Mouse (Mus musculus) ES-Bruce4 (cell line): ENCODE measurements around the gene Rs1. TPM values are rescaled to one million over a fixed set of nuclear protein-coding genes. Genes with fewer than 3 reads are reported as not detected.
"Not testable (repeated sequence)": the region's sequence is repeated elsewhere in the genome, so short reads cannot be mapped to it uniquely, and the experiment has no call there.

Experiments used
- H3K27ac ChIP-seq: 2 replicates; pipeline ENCODE4 v1.5.1; 2012; ENCODE audit warnings: low read length, inconsistent platforms; ENCODE audit not compliant: insufficient read depth
- H3K27me3 ChIP-seq: 2 replicates; pipeline ENCODE4 v1.6.1; 2012; ENCODE audit warnings: mild to moderate bottlenecking, low read length, inconsistent platforms; ENCODE audit not compliant: control insufficient read depth, poor library complexity, insufficient read depth, severe bottlenecking
- H3K36me3 ChIP-seq: 2 replicates; pipeline ENCODE4 v1.6.1; 2012; ENCODE audit warnings: inconsistent platforms, mild to moderate bottlenecking, low read length, moderate library complexity; ENCODE audit not compliant: control insufficient read depth, poor library complexity, insufficient read depth, severe bottlenecking
- H3K4me1 ChIP-seq: one replicate; pipeline ENCODE4 v1.8.1; 2011; ENCODE audit warnings: low read length; ENCODE audit not compliant: control insufficient read depth, insufficient read depth
- H3K4me3 ChIP-seq: 2 replicates; pipeline ENCODE4 v1.5.1; 2011; ENCODE audit warnings: low read depth, mild to moderate bottlenecking, low read length
- H3K9ac ChIP-seq: 2 replicates; pipeline ENCODE4 v1.6.1; 2012; ENCODE audit warnings: low read depth, mild to moderate bottlenecking, inconsistent platforms; ENCODE audit not compliant: poor library complexity, severe bottlenecking
- H3K9me3 ChIP-seq: replicated peaks from 2 replicates; pipeline ENCODE4 v1.6.1; 2012; ENCODE audit warnings: mild to moderate bottlenecking, low read length, inconsistent platforms; ENCODE audit not compliant: control insufficient read depth, poor library complexity, insufficient read depth, severe bottlenecking
- CTCF ChIP-seq: IDR thresholded peaks from one replicate; pipeline ENCODE4 v1.8.1; 2011; ENCODE audit warnings: low read depth, low read length
- EP300 ChIP-seq: IDR thresholded peaks from 2 replicates; pipeline ENCODE4 v1.6.1; 2011; ENCODE audit warnings: low read depth, low read length; ENCODE audit not compliant: insufficient read depth
- POLR2A ChIP-seq: IDR thresholded peaks from one replicate; pipeline ENCODE4 v1.8.1; 2011; ENCODE audit warnings: low read length; ENCODE audit not compliant: insufficient read depth
- polyA plus RNA-seq: library from polyadenylated mRNA; stranded (reverse); fragments of >200 nt; gene quantifications from 2 replicates; pipeline ENCODE4 v1.2.4, GENCODE M21; 2011; ENCODE audit warnings: low read depth; ENCODE audit not compliant: missing spikeins, insufficient read depth, insufficient read length

Gene Rs1
- polyA plus RNA-seq, 1 experiment = not detected

DNA sequence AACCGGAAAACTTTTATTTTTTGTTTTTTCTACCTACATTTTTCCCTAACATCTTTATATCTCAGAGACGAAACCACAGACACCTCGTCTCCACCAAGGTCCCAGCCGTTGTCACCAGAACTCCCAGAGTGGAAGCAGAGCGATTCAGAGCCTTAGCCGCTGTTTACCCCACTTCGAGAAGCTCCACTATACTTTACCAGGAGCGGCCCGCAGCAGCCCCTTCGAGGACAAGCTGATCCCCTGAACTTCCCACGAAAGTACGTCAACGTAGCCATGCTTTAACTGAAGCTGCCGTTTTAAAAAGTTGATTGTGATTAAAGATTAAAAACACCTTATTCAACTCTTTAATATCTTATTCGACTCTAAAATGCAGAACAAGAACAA is 1.6 kb upstream of the Rs1 start:
- no peaks in the 10 kb centered on the region for H3K27me3 ChIP-seq
- peak overlapping the region; percentile 80 for H3K4me3 ChIP-seq
- TF ChIP-seq EP300 (no peak), CTCF (no peak), POLR2A (no peak)
- H3K9ac ChIP-seq = no peak overlapping the region
- no peak overlapping the region for H3K27ac ChIP-seq
- no peaks in the 10 kb centered on the region for H3K4me1 ChIP-seq
- H3K36me3 ChIP-seq = no peaks in the 10 kb centered on the region
- H3K9me3 ChIP-seq = no peaks in the 10 kb centered on the region

DNA sequence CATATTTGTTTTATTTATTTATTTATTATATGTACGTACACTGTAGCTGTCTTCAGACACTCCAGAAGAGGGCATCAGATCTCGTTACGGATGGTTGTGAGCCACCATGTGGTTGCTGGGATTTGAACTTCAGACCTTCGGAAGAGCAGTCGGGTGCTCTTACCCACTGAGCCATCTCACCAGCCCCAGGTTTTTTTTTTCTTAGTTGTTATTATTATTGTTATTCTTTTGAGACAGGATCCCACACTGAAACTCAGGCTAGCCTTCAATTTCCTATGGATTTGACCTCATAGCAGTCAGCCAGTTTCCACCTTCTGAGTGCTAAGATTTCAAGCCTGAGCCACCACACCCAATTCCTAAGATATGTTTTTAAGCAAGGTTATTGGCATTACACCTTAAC is 1.8 kb downstream of the Rs1 start:
- H3K36me3 ChIP-seq, H3K9ac ChIP-seq, H3K4me3 ChIP-seq, H3K9me3 ChIP-seq, H3K27ac ChIP-seq, H3K4me1 ChIP-seq, H3K27me3 ChIP-seq: not testable (repeated sequence)

DNA sequence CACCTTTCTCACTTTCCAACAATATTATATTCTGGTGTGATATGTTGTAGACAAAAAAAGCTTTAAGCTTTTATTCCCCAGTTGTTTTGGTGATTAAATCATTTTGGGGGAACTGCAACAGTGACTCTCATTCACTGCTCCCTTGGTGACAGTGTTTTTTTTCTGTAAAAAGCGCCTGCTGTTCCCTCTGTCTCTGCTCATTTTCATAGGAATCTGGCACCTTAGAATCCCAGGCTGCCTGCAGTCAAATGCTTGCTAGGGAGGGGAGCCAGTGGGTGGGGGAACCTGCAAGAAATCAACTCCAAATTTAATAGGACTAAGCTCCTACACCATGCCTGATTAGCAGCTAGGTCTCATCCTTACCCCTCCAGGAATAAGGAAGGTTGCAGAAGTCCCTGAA is 5.2 kb downstream of the Rs1 start:
- H3K4me3 ChIP-seq = no peak overlapping the region
- TF ChIP-seq POLR2A (no peak), EP300 (no peak)
- H3K36me3 ChIP-seq = no peaks in the 10 kb centered on the region
- no peaks in the 10 kb centered on the region for H3K9me3 ChIP-seq
- H3K9ac ChIP-seq = no peak overlapping the region
- no peak overlapping the region for H3K27ac ChIP-seq
- H3K4me1 ChIP-seq = no peaks in the 10 kb centered on the region
- H3K27me3 ChIP-seq = no peaks in the 10 kb centered on the region

DNA sequence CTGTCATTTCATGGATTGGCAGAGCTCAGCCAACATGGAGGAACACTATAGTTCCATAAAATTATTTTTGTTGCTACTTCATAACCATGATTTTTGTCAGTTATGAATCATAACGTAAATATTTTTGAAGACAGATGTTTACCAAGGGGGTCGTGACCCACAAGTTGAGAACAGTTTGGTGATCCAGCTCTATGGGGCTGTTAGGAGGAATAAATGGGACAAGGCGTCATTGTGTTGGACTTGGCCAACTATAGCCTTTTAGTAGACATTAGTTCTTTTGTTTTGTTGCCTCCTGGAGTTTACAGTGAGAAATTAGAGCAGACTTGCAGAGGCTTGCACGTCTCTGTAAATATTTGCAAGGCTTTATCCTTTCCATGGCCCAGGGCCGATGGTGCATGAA is 14.5 kb downstream of the Rs1 start:
- H3K4me1 ChIP-seq = no peaks in the 10 kb centered on the region
- H3K36me3 ChIP-seq = no peaks in the 10 kb centered on the region
- H3K9me3 ChIP-seq = no peaks in the 10 kb centered on the region
- no peak overlapping the region for H3K27ac ChIP-seq
- H3K9ac ChIP-seq = no peak overlapping the region
- no peaks in the 10 kb centered on the region for H3K27me3 ChIP-seq
- TF ChIP-seq CTCF (no peak), POLR2A (no peak), EP300 (no peak)
- H3K4me3 ChIP-seq = no peak overlapping the region

DNA sequence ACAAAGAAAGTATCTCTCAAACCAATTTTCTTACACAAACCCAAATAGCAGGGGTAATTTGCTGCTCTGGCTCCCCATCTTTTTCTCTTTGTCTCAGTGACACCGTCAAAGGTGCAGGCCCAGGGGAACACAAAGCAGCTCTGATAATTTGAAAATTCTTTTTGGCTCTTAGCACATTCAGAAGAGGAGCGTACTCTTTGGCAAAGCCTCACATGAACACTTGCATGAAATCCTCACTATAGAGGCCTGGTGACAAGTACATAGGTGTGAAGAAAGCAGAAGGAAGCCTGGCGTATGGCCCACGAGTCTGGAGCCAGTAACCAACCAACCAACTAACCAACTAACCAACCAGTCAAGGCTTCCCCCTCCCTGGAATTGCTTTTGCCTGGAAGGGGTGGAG is 27.1 kb downstream of the Rs1 start:
- Histone ChIP-seq H3K9me3 (no peaks in the 10 kb centered on the region), H3K4me3 (no peak overlapping the region), H3K27ac (no peak overlapping the region), H3K36me3 (no peaks in the 10 kb centered on the region), H3K9ac (no peak overlapping the region), H3K27me3 (no peaks in the 10 kb centered on the region), H3K4me1 (no peaks in the 10 kb centered on the region)
- TF ChIP-seq POLR2A = no peak

DNA sequence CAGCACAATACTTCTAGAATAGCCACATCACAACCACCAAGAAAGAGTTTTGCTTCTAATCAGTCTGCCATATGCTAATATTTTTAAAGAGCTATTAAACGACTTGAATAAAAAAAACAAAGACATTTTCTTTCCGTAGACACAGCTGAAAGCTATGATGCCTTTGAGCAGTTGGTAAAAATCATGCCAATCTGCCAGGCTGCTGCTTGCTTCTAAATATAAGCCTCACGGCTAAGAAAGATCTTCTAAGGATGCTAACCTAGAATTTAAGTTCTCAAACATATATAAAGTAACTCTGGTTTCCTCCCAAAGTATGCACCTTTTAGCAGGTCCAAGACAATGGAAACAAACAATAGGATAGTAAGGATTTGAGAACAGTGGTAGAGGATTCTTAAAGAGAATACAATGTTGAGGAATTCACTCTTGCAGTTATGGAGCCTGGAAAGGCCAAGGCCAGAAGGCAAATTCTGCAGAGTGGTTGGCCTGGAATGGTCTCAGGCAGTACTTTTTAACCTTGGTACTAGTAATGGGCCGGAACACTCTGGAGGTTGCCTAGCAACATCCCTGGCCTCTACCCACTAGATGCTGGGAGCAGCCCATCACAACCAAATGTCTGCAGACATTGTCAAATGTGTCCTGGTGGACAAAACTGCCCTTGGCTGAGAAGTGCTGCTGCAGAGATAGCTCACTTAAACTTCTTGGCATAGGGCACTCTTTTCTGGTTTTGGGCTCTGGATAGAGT is 36.8 kb downstream of the Rs1 start:
- no peaks in the 10 kb centered on the region for H3K4me1 ChIP-seq
- H3K27me3 ChIP-seq = no peaks in the 10 kb centered on the region

More for the DNA sequence above, 36.8 kb downstream of the Rs1 start:
- H3K4me3 ChIP-seq = no peak overlapping the region
- no peaks in the 10 kb centered on the region for H3K36me3 ChIP-seq
- H3K9ac ChIP-seq = no peak overlapping the region
- H3K9me3 ChIP-seq = no peaks in the 10 kb centered on the region
- no peak overlapping the region for H3K27ac ChIP-seq
- no peak for TF ChIP-seq EP300
- TF ChIP-seq CTCF = no peak
- no peak for TF ChIP-seq POLR2A
